Mouse (Mus musculus) heart, embryonic 16.5 days (tissue): ENCODE measurements at regions not wholly inside any gene's neighbourhood (a gene's known extent, or its start where the extent isn't known, plus 50 kb on each side); places are given as distances from the start of the nearest gene placed in this dataset.

Experiments used
- ATAC-seq: fragments of 200-750 bp; cut with Nextera tagmentation; replicated peaks from 2 replicates; pipeline ENCODE4 v1.8.0; 2017; ENCODE audit warnings: moderate number of reproducible peaks; ENCODE audit not compliant: insufficient read depth, low FRiP score; ENCODE audit errors: extremely low read depth
- H3K27ac ChIP-seq: fragments of 300-500 bp; sonication (generic); 2 replicates; pipeline ENCODE4 v1.5.1; 2014; ENCODE audit warnings: mild to moderate bottlenecking, low read length, control low read depth, moderate library complexity
- H3K27me3 ChIP-seq: fragments of 300-500 bp; sonication (generic); 2 replicates; pipeline ENCODE4 v1.6.1; 2014; ENCODE audit warnings: low read length, mixed read lengths; ENCODE audit not compliant: control insufficient read depth, insufficient read depth
- H3K36me3 ChIP-seq: fragments of 300-500 bp; sonication (generic); 2 replicates; pipeline ENCODE4 v1.6.1; 2014; ENCODE audit not compliant: control insufficient read depth, insufficient read depth
- H3K4me1 ChIP-seq: fragments of 300-500 bp; sonication (generic); 2 replicates; pipeline ENCODE4 v1.6.1; 2014; ENCODE audit warnings: low read length, mixed read lengths; ENCODE audit not compliant: control insufficient read depth, insufficient read depth
- H3K4me2 ChIP-seq: fragments of 300-500 bp; sonication (generic); 2 replicates; pipeline ENCODE4 v1.6.1; 2014; ENCODE audit warnings: low read depth, mild to moderate bottlenecking, control low read depth, low read length
- H3K4me3 ChIP-seq: fragments of 300-500 bp; sonication (generic); 2 replicates; pipeline ENCODE4 v1.5.1; 2014; ENCODE audit warnings: mild to moderate bottlenecking, control low read depth, low read length
- H3K9ac ChIP-seq: fragments of 300-500 bp; sonication (generic); 2 replicates; pipeline ENCODE4 v1.6.1; 2014; ENCODE audit warnings: low read length, control low read depth
- H3K9me3 ChIP-seq: fragments of 300-500 bp; sonication (generic); replicated peaks from 2 replicates; pipeline ENCODE4 v1.6.1; 2016; ENCODE audit warnings: low read length; ENCODE audit not compliant: control insufficient read depth

GRCm38 (mm10) chr2:117071098-117071497 is 50.1 kb upstream of the Spred1 start:
- Histone ChIP-seq H3K36me3 (no peaks in the 10 kb centered on the region), H3K27ac (no peak overlapping the region), H3K4me1 (no peaks in the 10 kb centered on the region), H3K4me2 (no peak overlapping the region), H3K27me3 (no peaks in the 10 kb centered on the region), H3K9ac (no peak overlapping the region), H3K9me3 (no peaks in the 10 kb centered on the region), H3K4me3 (no peak overlapping the region)
- no peak for ATAC-seq
